Mouse (Mus musculus) embryonic fibroblast, embryonic 13.5 days (primary cell): ENCODE measurements around the gene Edc3.

ENCODE experiments used
- CTCF ChIP-seq: IDR thresholded peaks from 2 replicates; pipeline ENCODE4 v1.5.1; 2011; ENCODE audit warnings: mild to moderate bottlenecking, control low read depth, low read length, moderate library complexity, borderline replicate concordance; ENCODE audit not compliant: insufficient read depth
- POLR2A ChIP-seq: IDR thresholded peaks from 2 replicates; pipeline ENCODE4 v1.6.1; 2011; ENCODE audit warnings: low read depth, mild to moderate bottlenecking, control low read depth, low read length, moderate library complexity

DNA sequence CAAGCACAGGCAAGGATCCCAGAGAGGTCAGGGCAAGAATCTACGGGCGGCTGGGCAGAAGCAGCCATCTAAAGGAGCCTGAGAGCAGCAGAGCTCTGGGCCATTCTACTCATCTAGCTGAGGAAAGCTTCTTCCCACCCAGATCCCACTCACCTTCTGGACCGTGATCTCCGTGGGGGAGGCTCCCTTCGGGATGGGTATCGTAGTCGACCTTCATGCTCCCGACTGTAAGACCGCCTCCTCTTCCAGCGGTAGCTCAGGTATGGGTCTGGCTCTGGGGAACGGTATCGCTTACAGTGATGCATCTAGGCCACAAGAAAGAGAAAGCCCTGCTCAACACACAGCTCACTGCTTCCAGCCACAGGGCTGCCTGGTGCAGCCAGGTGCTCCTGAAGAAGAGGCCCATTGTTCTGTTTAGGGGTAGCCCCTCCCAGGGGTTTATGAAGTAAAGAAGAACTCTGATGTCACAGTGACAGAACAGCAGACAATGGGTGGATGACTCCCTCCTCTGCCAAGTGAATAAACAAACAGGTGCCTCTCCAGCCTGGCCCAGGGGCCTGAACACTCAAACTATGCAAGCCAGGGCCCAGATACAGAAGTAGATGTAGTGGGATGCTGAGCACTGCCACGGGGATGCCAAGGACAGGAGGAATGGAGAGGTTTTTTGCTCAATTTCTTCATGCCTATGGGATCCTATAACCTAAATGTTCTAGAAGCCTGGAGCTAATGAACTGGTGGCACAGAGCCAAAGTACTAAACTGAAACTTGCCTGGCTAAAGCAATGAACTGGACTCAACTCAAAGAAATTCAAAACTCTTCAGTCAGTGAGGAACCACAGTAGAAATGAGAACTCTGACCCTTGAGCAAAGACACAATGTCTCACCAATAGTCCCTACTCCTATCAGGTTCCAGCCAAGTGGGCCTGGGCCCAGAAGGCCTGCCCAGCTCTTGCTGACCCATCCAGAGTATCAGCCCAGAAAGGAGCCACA is 53.5 kb downstream of the Edc3 start:
- no peak for TF ChIP-seq CTCF
- TF ChIP-seq POLR2A, result no peak
